Mouse (Mus musculus) left cerebral cortex, postnatal 10 days (tissue): ENCODE measurements at regions not wholly inside any gene's neighbourhood (a gene's known extent, or its start where the extent isn't known, plus 50 kb on each side); places are given as distances from the start of the nearest gene placed in this dataset.
"Not testable (repeated sequence)": the region's sequence is repeated elsewhere in the genome, so short reads cannot be mapped to it uniquely, and the experiment has no call there.

Experiments
- DNase-seq, 2 experiments: peaks; one replicate each; pipeline ENCODE4 v3.0.0; 2021 to 2022; ENCODE audit warnings: low spot score in 2 of 2, mixed read lengths in 1 of 2; ENCODE audit errors: extremely low spot score in 1 of 2
- intact Hi-C: fragments of 180-260 bp; cut with DNase I; formaldehyde crosslinking; loops from one replicate; pipeline ENCODE4 v1.15.1; 2025

DNA sequence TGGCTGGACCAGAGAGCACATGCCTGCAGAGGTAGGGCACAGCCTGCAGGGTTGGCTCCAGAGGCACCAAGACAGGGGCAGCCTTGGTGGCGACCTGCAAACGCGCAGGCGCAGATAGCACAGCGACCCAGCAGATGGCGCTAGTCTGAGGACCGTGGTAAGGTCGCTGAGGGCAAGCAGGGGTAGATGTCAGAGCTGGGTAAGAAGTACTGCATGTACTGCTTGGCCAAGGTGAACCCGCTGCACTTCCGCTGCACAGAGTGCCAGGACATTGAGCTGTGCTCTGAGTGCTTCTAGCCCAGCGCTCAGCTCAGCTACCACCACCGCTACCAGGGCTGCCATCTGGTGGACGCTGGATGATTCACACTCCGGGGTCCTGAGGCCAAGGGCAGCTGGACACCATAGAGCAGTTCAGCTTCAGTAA is 68.3 kb downstream of the Hsp90b1 start:
- intact Hi-C loops: not testable (repeated sequence)
- peak; percentile 47 to 81 for DNase-seq

DNA sequence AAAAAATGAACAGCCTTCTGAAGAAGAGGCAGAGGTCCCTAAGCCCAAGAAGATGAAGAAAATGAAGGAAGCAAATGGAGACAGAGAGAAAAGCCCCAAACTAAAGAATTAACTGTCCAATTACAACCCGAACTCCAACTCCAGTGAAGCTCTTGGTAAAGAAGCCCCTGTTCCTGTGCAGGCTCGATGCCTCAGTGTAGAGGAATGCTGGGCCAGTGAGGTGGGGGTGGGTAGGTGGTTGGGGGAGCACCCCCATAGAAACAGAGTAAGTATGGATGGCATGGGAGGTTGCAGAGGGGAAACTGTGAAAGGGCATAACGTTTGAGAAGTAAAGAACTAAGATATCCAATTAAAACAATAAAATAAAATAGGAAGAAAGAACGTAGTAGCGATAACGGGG is 68.8 kb downstream of the Hsp90b1 start:
- intact Hi-C loops, DNase-seq: not testable (repeated sequence)

DNA sequence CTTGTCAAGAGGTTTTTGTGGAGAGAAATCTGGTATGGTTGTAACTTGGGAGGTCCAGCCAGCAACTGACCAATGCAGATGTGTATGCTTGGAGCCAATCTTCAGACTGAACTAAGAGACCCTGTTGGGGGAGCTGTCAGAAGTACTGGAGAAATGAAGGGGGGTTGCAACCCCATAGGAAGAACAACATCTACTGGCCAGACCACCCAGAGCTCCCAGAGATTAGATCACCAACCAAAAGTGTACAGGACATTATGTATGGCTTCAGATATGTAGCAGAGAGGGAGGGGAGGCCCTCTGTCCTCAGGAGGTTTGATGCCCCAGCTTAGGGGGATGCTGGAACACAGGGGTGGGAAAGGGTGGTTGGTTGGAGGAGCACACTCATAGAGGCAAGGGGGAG is 78.6 kb downstream of the Hsp90b1 start:
- DNase-seq, intact Hi-C loops: not testable (repeated sequence)

- intact Hi-C loops, DNase-seq: not testable (repeated sequence)
Observed at GRCm38 (mm10) chr10:86617958-86618664, 87.2 kb downstream of the Hsp90b1 start.

GRCm38 (mm10) chr10:86612341-86612740 is 93.0 kb downstream of the Hsp90b1 start:
- intact Hi-C loops: loop anchor here (5.0 kb wide), 1 partner anchor 870 kb away; no protein-coding TSS in a partner anchor

DNA sequence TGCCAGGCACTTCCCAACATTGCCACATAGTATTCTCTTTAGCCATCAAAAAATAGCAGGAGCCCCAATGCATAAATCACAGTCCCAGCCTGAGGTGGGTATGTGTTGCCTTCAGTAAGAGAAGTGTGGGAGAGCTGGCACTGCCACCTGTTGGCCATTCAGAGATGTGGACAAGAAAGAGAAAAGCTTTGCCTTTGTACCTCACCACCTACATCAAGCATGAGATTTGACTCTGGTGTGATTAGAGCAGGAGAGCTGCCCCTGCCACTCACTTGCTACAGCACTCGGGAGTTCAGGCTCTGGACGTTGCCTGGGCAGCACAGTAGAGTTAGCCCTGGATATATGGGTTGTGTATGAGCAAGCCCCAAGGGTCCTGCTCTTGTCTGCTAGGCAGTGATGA is 95.3 kb downstream of the Hsp90b1 start:
- intact Hi-C loops: loop anchor here (5.0 kb wide), 1 partner anchor 868 kb away; no protein-coding TSS in a partner anchor
- not testable (repeated sequence) for DNase-seq

More at GRCm38 (mm10) chr10:86612341-86612740, 93.0 kb downstream of the Hsp90b1 start:
- not testable (repeated sequence) for DNase-seq

- intact Hi-C loops, DNase-seq: not testable (repeated sequence)
Observed at GRCm38 (mm10) chr10:86600843-86601242, 102.1 kb upstream of the Syn3 start.

DNA sequence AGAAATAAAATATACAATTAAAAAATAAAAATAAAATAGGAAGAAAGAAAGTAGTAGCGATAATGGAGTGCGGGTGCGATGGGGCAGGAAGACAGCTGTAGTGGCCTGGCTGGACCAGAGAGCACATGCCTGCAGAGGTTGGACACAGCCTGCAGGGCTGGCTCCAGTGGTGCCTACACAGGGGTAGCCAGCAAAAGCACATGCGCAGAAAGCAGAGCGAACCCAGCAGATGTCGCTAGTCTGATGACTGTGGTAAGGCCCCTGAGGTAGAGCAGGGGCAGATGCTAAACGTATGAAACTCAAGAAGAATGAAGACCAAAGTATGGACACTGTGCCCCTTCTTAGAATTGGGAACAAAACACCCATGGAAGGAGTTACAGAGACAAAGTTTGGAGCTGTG is 101.3 kb upstream of the Syn3 start:
- DNase-seq: peak in 1 of 2 experiments; percentile 22
- intact Hi-C loops: not testable (repeated sequence)

DNA sequence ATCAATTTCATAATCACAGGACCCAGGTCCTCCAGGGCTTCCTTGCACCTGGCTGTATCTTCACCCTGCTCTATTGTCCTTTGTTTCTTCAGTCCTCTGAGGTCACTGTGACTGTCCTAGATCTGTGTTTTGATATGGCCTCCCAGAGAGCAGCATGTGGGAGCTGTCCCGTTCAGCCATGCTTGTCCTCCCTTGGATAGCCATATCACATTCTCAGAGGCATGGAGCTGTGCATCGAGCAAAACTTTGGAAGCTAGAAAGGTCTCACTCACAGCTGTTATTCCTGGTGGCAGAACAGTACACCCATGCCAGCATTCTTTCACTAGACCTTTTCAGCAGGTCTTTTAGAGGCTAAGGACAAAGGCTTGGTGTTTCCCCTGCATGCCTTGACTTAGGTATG is 91.5 kb upstream of the Syn3 start:
- intact Hi-C loops, DNase-seq: not testable (repeated sequence)

- intact Hi-C loops, DNase-seq: not testable (repeated sequence)
Observed at GRCm38 (mm10) chr10:86566875-86567274, 68.2 kb upstream of the Syn3 start.

DNA sequence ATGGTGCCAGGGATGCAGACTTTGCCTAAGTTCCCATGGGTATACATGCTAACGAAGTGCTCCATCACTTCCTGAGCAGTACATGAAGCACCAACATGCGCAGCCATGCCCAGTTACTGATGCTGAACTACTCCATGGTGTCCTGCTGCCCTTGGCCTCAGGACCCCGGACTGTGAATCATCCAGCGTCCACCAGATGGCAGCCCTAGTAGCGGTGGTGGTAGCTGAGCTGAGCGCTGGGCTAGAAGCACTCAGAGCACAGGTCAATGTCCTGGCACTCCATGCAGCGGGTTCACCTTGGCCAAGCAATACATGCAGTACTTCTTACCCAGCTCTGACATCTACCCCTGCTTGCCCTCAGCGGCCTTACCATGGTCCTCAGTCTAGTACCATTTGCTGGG is 57.1 kb upstream of the Syn3 start:
- peak in 1 of 2 experiments; percentile 24 for DNase-seq
- intact Hi-C loops: no loop called here
